Mouse (Mus musculus): ENCODE measurements around the gene Cpm. TPM values are rescaled to one million over a fixed set of nuclear protein-coding genes. Genes with fewer than 3 reads are reported as not detected.
"Not testable (repeated sequence)": the region's sequence is repeated elsewhere in the genome, so short reads cannot be mapped to it uniquely, and the experiment has no call there.

Cpm gene
- polyA plus RNA-seq, 1 experiment from 2014 or later, result 2.4 TPM

DNA sequence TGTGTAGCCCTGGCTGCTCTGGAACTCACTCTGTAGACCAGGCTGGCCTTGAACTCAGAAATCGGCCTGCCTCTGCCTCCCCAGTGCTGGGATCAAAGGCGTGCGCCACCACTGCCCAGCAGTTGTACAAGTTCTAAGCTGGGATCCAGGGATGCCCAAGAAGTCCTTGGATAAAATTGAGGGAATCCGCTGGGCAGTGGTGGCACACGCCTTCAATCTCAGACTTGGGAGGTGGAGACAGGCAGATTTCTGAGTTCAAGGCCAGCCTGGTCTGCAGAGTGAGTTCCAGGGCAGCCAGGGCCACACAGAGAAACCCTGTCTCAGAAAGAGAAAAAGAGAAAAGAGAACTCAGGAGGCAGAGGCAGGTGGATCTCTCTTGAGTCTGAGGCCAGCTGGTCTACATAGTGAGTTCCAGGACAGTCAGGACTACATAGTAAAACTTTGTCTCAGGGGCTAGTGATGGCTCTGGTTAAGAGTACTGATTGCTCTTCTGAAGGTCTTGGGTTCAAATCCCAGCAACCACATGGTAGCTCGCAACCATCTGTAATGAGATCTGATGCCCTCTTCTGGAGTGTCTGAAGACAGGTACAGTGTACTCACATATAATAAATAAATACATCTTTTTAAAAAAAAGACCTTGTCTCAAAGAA is 75.1 kb downstream of the Cpm start:
- not testable (repeated sequence) for H3K4me2 ChIP-seq; ATAC-seq (replicated peaks; ENCODE audit: insufficient number of reproducible peaks, insufficient read depth, low FRiP score, low read depth); H3K27me3 ChIP-seq; H3K9ac ChIP-seq; H3K9me3 ChIP-seq (replicated peaks); H3K27ac ChIP-seq; H3K4me3 ChIP-seq
- 98% methylated on average over 6 of the region's 6 CpGs for WGBS
- H3K4me1 ChIP-seq (replicated peaks), result peaks cover 16% of the 10 kb centered on the region
- peaks cover 66% of the 10 kb centered on the region for H3K36me3 ChIP-seq

DNA sequence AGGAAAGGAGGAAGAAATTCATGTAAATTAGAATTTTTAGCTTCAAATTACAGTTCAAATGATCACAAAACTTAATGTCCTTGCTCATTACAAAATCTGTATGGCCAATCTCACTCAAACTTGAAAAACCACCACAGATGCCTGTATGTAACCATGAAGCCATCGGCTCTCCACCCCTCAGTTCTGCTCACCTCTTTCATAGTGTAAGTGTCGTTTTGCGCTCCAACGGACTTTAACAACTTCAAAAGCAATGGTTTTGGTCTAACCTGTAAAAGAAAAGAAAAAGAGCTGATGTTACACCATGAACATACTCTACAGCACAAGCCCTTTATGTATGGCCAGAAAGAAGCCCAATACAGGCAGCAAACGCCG is 75.7 kb downstream of the Cpm start:
- no peak overlapping the region for H3K27ac ChIP-seq
- H3K4me3 ChIP-seq, result no peak overlapping the region
- H3K9me3 ChIP-seq (replicated peaks), result no peaks in the 10 kb centered on the region
- no peak overlapping the region for H3K9ac ChIP-seq
- WGBS, result 96% methylated on average over 6 of the region's 6 CpGs
- H3K4me2 ChIP-seq, result no peak overlapping the region
- no peak for ATAC-seq (replicated peaks; ENCODE audit: insufficient number of reproducible peaks, insufficient read depth, low FRiP score, low read depth)
- peaks cover 17% of the 10 kb centered on the region for H3K4me1 ChIP-seq (replicated peaks)
- peaks cover 61% of the 10 kb centered on the region for H3K36me3 ChIP-seq
- H3K27me3 ChIP-seq, result no peaks in the 10 kb centered on the region

DNA sequence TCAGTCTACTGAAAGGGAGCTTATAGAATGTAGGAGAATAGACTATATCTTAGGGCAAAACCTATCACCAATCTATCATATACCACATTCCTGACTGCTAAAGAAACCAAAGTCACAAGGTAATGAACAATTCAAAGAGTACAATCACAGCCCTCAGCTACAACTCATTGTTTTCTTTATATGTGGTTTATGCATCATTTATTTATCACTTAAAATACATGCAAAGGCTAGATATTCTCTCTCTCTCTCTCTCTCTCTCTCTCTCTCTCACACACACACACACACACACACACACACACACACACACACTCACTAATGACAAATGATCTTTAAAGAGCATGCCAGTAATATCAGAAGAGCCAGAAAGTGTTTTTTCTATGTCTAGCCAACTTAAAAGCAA is 76.5 kb downstream of the Cpm start:
- H3K4me2 ChIP-seq, result no peak overlapping the region
- no peak for ATAC-seq (replicated peaks; ENCODE audit: insufficient number of reproducible peaks, insufficient read depth, low FRiP score, low read depth)
- no peak overlapping the region for H3K4me3 ChIP-seq
- peaks cover 53% of the 10 kb centered on the region for H3K36me3 ChIP-seq
- no peak overlapping the region for H3K9ac ChIP-seq
- H3K27me3 ChIP-seq, result no peaks in the 10 kb centered on the region
- no peak overlapping the region for H3K27ac ChIP-seq
- H3K4me1 ChIP-seq (replicated peaks), result peaks cover 17% of the 10 kb centered on the region
- no peaks in the 10 kb centered on the region for H3K9me3 ChIP-seq (replicated peaks)

DNA sequence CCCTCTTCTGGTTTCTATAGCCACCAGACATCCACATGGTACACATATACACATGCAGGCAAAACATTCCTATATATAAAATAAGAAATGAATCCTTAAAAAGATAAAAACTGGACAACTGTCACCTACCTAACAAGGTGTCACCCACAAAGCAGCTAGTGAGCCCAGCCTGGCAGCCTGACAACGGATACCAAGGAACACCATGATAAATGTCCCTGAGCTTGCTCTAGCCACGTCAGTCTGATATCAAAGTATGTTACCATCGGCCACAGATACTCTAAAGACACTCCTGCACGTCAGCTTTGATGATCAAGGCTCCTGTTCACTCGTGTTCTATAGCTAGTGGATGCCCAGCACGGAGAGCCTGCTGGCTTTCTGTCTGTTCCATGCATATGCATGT is 77.1 kb downstream of the Cpm start:
- Histone ChIP-seq H3K36me3 (peaks cover 48% of the 10 kb centered on the region), H3K9ac (no peak overlapping the region), H3K27ac (0 out of 2 replicates have a peak overlapping the region, but pooled peaks have one; percentile 13)

DNA sequence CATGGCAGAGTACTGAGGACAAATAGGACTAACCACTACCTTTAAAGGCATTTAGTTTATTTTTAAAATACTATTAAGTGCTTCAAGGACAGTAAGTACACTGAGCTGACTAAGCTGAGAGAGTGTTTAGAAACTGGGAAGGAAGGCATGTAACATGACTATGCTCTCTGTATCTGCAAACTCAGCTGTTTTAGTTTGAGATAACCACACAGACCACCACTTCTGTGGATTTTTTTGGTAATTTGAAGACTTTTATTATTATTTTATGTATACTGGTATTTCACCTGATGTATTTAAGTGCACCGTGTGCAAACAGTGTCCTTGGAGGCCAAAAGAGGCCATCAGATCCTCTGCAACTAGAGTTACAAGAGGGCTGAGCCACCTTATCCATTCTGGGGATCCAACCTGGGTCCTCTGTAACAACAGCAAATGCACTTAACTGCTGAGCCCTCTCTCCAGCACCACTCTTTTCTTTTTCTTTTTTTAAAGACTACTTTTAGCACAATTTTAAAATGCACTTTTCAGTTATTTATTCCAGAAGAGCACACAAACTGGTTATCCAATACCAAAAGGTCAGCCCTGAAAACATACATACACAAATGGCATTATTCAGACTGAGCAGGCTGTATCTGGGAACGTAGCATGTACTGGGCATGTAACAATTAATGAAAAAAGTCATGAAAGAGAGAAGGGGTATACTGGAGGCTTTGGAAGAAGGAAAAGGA is 78.0 kb downstream of the Cpm start:
- Histone ChIP-seq H3K4me2 (no peak overlapping the region), H3K9me3 (replicated peaks) (no peaks in the 10 kb centered on the region), H3K4me1 (replicated peaks) (peaks cover 22% of the 10 kb centered on the region), H3K27ac (no peak overlapping the region), H3K36me3 (peaks cover 41% of the 10 kb centered on the region), H3K27me3 (no peaks in the 10 kb centered on the region), H3K9ac (no peak overlapping the region), H3K4me3 (no peak overlapping the region)
- no peak for ATAC-seq (replicated peaks; ENCODE audit: insufficient number of reproducible peaks, insufficient read depth, low FRiP score, low read depth)
- WGBS, result 86% methylated on average over 2 of the region's 2 CpGs

More for the DNA sequence above, 77.1 kb downstream of the Cpm start:
- H3K4me3 ChIP-seq, result no peak overlapping the region
- WGBS, result 77% methylated on average over 6 of the region's 6 CpGs
- H3K4me1 ChIP-seq (replicated peaks), result peaks cover 21% of the 10 kb centered on the region
- H3K4me2 ChIP-seq, result no peak overlapping the region
- H3K9me3 ChIP-seq (replicated peaks), result no peaks in the 10 kb centered on the region
- ATAC-seq (replicated peaks; ENCODE audit: insufficient number of reproducible peaks, insufficient read depth, low FRiP score, low read depth), result no peak
- no peaks in the 10 kb centered on the region for H3K27me3 ChIP-seq

DNA sequence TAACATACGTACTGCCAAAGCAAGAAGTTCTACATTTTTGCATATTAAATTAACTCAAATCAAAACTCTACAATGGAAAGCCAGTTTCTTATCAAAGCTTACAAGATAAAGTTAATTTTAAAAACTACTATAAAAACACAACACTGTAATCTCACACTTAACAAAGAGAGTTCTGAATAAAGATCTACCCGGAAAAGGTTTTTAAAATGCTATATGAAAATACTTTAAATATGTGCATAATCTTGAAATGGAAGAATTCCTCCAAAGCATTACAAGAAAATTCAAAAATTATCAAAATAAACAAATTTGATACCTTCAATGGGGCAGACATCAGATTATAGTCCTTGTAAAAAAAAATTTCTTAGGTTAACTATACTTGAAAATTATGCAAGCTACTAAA is 79.1 kb downstream of the Cpm start:
- Histone ChIP-seq H3K9ac (no peak overlapping the region), H3K4me2 (no peak overlapping the region), H3K36me3 (peaks cover 31% of the 10 kb centered on the region), H3K27me3 (no peaks in the 10 kb centered on the region), H3K4me3 (0 out of 2 replicates have a peak overlapping the region, but pooled peaks have one; percentile 91), H3K4me1 (replicated peaks) (peaks cover 22% of the 10 kb centered on the region), H3K27ac (no peak overlapping the region), H3K9me3 (replicated peaks) (no peaks in the 10 kb centered on the region)
- WGBS, result 96% methylated on average over 2 of the region's 2 CpGs
- no peak for ATAC-seq (replicated peaks; ENCODE audit: insufficient number of reproducible peaks, insufficient read depth, low FRiP score, low read depth)

DNA sequence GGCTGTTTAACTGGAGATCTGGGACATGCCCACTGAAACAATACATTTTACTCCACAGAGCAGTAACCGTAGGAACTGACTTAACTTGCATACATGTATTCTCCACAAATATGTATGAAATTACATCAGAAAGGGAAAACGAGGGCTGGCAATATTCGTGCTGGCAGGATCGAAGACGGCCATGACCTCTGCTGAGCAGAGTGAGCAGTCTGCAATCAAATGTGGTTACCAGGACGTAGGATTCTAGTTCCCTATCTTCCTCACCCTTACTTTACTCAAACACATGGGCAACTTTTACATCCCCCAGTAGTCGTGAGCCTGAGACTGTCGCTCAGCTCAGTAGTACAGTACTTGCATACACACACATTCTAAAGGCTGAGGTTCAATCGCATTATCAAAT is 79.6 kb downstream of the Cpm start:
- Histone ChIP-seq H3K27me3 (no peaks in the 10 kb centered on the region), H3K4me3 (peak overlapping the region; percentile 91), H3K27ac (no peak overlapping the region), H3K4me1 (replicated peaks) (peaks cover 22% of the 10 kb centered on the region), H3K9ac (peak overlapping the region; percentile 34; the same call in 1 of the 2 replicates), H3K4me2 (peak overlapping the region; percentile 69), H3K9me3 (replicated peaks) (no peaks in the 10 kb centered on the region), H3K36me3 (peaks cover 26% of the 10 kb centered on the region)
- no peak for ATAC-seq (replicated peaks; ENCODE audit: insufficient number of reproducible peaks, insufficient read depth, low FRiP score, low read depth)
- 74% methylated on average over 9 of the region's 9 CpGs for WGBS

DNA sequence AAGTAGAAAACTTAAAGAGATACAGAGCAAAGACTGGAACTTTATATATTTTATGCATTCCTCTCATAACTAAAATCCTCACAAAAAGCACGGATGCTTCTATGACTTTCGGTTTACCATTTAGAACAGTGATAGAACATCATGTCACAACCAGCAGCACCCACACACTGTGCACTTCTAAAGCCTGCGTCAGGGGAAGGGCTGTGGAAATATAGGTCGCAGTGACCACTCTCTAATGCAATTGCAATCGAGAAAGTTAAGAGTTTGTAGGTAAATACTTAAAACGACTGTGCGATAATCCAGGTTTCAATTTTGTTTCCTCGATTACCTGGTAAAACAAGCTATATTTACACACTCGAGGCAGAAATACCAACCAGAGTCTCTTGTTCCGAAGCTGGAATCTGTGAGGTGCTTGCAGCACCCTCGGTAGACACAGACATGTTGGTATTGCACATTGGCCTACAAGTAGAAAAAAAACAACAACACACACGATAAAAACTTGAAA is 80.1 kb downstream of the Cpm start:
- Histone ChIP-seq H3K27ac (peak overlapping the region; percentile 98; the same call in 1 of the 2 replicates), H3K4me2 (peak overlapping the region; percentile 69), H3K4me1 (replicated peaks) (peaks cover 22% of the 10 kb centered on the region), H3K9me3 (replicated peaks) (no peaks in the 10 kb centered on the region), H3K27me3 (no peaks in the 10 kb centered on the region), H3K4me3 (peak overlapping the region; percentile 91), H3K9ac (peak overlapping the region; percentile 99), H3K36me3 (peaks cover 22% of the 10 kb centered on the region)
- no peak for ATAC-seq (replicated peaks; ENCODE audit: insufficient number of reproducible peaks, insufficient read depth, low FRiP score, low read depth)
- whole genome bisulfite sequencing, result 34% methylated on average over 12 of the region's 12 CpGs

DNA sequence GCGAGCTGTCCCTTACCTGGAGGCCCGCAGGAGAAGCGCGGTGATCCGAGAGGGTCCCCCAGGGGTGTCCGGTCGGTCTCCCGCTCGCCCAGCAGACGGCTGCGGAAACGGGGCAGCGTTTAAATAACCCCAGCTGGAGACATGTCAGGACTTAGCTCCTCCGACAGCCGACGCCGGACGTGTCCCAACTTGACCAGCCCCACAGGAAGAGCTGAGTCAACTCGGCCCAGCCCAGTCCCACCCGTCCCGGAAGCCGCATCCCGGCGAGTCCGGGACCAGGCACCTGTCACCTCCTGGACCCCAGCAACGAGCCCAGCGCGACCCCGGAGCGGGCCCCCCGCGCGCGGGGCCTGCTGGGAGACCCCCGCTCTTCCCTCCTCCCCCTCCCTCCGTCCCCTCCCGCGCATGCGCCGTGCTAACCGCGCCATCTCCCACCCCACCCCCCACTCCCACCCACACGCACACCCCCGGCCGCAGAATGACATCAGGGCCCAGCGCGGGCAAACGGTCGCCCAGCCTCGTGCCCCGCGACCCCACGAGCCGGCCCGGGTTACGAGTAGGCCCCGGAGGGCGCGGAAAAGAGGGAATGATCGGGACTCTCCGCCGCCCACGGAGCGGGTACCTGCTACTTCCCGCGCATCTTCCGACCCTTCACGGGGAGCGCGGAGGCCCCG is 80.8 kb downstream of the Cpm start:
- peak overlapping the region; percentile 69 for H3K4me2 ChIP-seq
- peak overlapping the region; percentile 91 for H3K4me3 ChIP-seq
- peaks cover 16% of the 10 kb centered on the region; the same call in 1 of the 2 replicates for H3K36me3 ChIP-seq
- H3K9ac ChIP-seq, result peak overlapping the region; percentile 99
- no peaks in the 10 kb centered on the region for H3K27me3 ChIP-seq
- peaks cover 22% of the 10 kb centered on the region for H3K4me1 ChIP-seq (replicated peaks)
- peak overlapping the region; percentile 98 for H3K27ac ChIP-seq
- H3K9me3 ChIP-seq (replicated peaks), result no peaks in the 10 kb centered on the region
- ATAC-seq (replicated peaks; ENCODE audit: insufficient number of reproducible peaks, insufficient read depth, low FRiP score, low read depth), result peak; percentile 81
- WGBS, result under 1% methylated on average over 65 of the region's 71 CpGs

DNA sequence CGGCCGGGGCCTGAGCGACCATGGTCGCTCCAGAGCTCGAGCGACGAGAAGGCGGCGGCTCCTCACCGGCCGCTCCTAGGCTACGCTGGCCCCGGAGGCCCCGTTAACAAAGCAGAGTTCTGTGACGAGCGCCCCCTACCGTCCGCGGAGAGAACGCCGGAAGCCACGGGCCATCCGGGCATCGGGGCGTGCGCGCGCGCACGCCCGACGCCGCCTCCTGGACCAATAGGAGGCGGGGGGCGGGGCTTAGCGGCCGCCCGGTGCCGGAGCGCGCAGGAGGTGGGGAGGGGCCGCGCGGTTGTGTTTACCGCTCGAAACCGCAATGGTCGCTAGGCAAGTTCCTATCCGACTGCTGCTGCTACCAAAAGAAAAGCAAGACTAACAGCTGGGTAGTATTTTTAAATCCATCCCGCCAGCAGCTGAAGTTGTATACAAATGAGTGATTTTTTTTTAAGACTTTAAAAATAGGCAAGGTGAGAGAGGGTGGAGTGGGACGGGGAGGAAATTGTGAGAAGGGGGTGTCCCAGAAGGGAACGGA is 81.4 kb downstream of the Cpm start, which contains the start of gene Mdm2:
TSS of gene Mdm2 (minus strand) at position 155 of the 538 bp plus-strand sequence.
- Histone ChIP-seq H3K36me3 (peaks cover 11% of the 10 kb centered on the region; the same call in 1 of the 2 replicates), H3K4me1 (replicated peaks) (peaks cover 22% of the 10 kb centered on the region), H3K9me3 (replicated peaks) (no peaks in the 10 kb centered on the region), H3K4me3 (peak within 1 kb of the TSS; percentile 91), H3K27ac (peak within 1 kb of the TSS; percentile 98), H3K4me2 (peak within 1 kb of the TSS; percentile 69), H3K27me3 (no peaks in the 10 kb centered on the region), H3K9ac (peak within 1 kb of the TSS; percentile 99)
- peak; percentile 95 for ATAC-seq (replicated peaks; ENCODE audit: insufficient number of reproducible peaks, insufficient read depth, low FRiP score, low read depth)
- WGBS, result under 1% methylated on average over 52 of the region's 52 CpGs

DNA sequence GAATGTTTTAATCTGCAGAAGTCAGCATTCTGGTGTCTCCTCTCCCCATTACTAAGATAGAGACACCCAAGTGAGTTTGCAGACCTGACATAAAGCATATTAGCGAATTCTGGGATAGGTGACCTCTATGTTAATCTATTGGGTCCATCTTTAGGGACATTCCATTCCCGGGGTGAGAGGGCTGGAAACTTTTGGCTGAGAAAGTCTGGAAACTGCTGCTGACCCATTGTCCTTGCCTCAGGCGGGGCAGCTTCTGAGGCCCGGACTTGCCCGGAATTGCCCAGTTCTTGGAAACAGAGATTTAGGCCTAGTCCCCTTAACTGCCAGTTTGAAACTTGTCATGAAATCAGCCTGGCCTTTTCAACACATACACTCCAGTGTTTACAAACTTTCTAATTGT is 82.1 kb downstream of the Cpm start:
- no peaks in the 10 kb centered on the region for H3K27me3 ChIP-seq
- no peak for ATAC-seq (replicated peaks; ENCODE audit: insufficient number of reproducible peaks, insufficient read depth, low FRiP score, low read depth)
- H3K4me3 ChIP-seq, result peak overlapping the region; percentile 91
- peaks cover 21% of the 10 kb centered on the region for H3K4me1 ChIP-seq (replicated peaks)
- WGBS, result 65% methylated on average over 5 of the region's 5 CpGs
- no peaks in the 10 kb centered on the region for H3K9me3 ChIP-seq (replicated peaks)
- peaks cover 10% of the 10 kb centered on the region; the same call in 1 of the 2 replicates for H3K36me3 ChIP-seq
- H3K4me2 ChIP-seq, result peak overlapping the region; percentile 60
- H3K9ac ChIP-seq, result no peak overlapping the region
- H3K27ac ChIP-seq, result no peak overlapping the region
